Mouse (Mus musculus): ENCODE results near the gene Gpr156. TPM values are rescaled to one million over a fixed set of nuclear protein-coding genes. Genes with fewer than 3 reads are reported as not detected.
A peak's percentile ranks its signal among the peaks of the same experiment; 100 is the strongest.

Gpr156 gene
- polyA plus RNA-seq, 1 experiment from 2014 or later: 5.4 TPM

GRCm38 (mm10) chr16:37999762-38000161, 83.5 kb downstream of the Gpr156 start:
- Histone ChIP-seq H3K27ac (peak overlapping the region; percentile 87), H3K4me1 (peaks cover 30% of the 10 kb centered on the region), H3K4me3 (replicated peaks) (no peak overlapping the region), H3K36me3 (replicated peaks) (no peaks in the 10 kb centered on the region; the same call in 1 of the 2 replicates), H3K9me3 (no peaks in the 10 kb centered on the region), H3K9ac (no peak overlapping the region), H3K4me2 (no peak overlapping the region), H3K27me3 (no peaks in the 10 kb centered on the region)
- WGBS: 67% methylated on average over 1 of the region's 1 CpGs
- ATAC-seq (ENCODE audit: low FRiP score): 0 out of 2 replicates have a peak, but pooled peaks have one; percentile 5

GRCm38 (mm10) chr16:38000178-38000577, 83.9 kb downstream of the Gpr156 start:
- Histone ChIP-seq H3K9ac (0 out of 2 replicates have a peak overlapping the region, but pooled peaks have one; percentile 13), H3K27ac (peak overlapping the region; percentile 87), H3K4me3 (replicated peaks) (no peak overlapping the region), H3K36me3 (replicated peaks) (no peaks in the 10 kb centered on the region; the same call in 1 of the 2 replicates), H3K4me2 (no peak overlapping the region), H3K27me3 (no peaks in the 10 kb centered on the region), H3K9me3 (no peaks in the 10 kb centered on the region), H3K4me1 (peaks cover 26% of the 10 kb centered on the region)
- WGBS: 4% methylated on average over 7 of the region's 7 CpGs
- ATAC-seq (ENCODE audit: low FRiP score): peak; percentile 85

- Histone ChIP-seq H3K9me3 (no peaks in the 10 kb centered on the region), H3K4me1 (peaks cover 26% of the 10 kb centered on the region), H3K36me3 (replicated peaks) (no peaks in the 10 kb centered on the region; the same call in 1 of the 2 replicates), H3K27me3 (no peaks in the 10 kb centered on the region), H3K4me3 (replicated peaks) (no peak overlapping the region), H3K4me2 (no peak overlapping the region), H3K27ac (no peak overlapping the region), H3K9ac (no peak overlapping the region)
- no peak for ATAC-seq (ENCODE audit: low FRiP score)
- WGBS: 45% methylated on average over 2 of the region's 2 CpGs
Measured at GRCm38 (mm10) chr16:38001766-38002165, 85.5 kb downstream of the Gpr156 start.

DNA sequence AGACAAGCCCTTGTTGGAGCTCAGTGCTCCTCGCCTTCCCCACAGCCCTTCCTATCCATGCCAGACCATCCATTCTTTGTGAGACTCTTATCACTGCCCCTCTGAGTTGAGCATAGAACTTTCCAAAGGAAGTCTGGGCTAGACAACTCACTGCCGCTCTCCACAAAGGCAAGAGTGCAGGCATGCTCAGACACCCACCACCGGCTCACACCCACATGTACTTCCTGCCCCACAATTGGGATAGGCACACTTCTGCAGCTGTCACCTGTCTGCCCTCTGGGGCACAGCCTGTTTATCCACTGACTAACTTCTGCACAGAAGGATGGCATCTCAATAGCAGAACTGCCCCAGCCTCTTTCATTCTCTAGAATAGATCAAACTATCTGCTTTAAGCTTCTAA, 86.2 kb downstream of the Gpr156 start:
- H3K4me3 ChIP-seq (replicated peaks): no peak overlapping the region
- no peak overlapping the region for H3K4me2 ChIP-seq
- H3K27ac ChIP-seq: no peak overlapping the region
- no peaks in the 10 kb centered on the region for H3K9me3 ChIP-seq
- H3K36me3 ChIP-seq (replicated peaks): no peaks in the 10 kb centered on the region; the same call in 1 of the 2 replicates
- ATAC-seq (ENCODE audit: low FRiP score): no peak
- H3K27me3 ChIP-seq: no peaks in the 10 kb centered on the region
- H3K4me1 ChIP-seq: peaks cover 26% of the 10 kb centered on the region
- 87% methylated on average over 3 of the region's 3 CpGs for WGBS
- H3K9ac ChIP-seq: no peak overlapping the region

DNA sequence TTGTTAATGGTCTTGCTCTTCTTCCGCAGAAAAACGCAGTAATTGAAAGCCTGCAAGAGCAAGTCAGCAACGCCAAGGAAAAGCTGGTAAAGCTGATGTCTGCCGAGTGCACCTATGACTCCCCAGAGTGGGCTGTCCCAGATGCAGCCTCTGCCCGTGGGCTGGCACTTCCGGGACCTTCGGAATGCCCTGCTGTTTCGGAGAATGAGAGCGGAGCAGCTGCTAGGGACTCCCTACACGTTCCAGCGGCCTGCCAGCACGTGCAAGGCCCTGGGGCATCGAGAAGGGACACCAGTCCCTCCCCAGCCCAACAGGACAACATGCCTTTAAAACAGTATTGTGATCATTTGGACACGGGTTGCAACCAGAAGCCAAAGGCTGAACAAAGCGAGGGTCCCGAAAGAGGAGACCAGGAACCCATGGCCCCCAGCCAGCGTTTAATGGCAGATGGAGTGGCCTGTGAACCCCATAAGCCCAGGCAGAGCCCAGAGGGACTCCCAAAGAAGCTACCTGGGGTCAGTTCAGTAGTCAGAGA, 88.3 kb downstream of the Gpr156 start:
- H3K4me1 ChIP-seq: peaks cover 23% of the 10 kb centered on the region
- no peaks in the 10 kb centered on the region; the same call in 1 of the 2 replicates for H3K36me3 ChIP-seq (replicated peaks)
- ATAC-seq (ENCODE audit: low FRiP score): no peak
- no peak overlapping the region for H3K27ac ChIP-seq
- no peak overlapping the region for H3K9ac ChIP-seq
- H3K9me3 ChIP-seq: no peaks in the 10 kb centered on the region
- WGBS: 88% methylated on average over 17 of the region's 17 CpGs
- no peak overlapping the region for H3K4me3 ChIP-seq (replicated peaks)
- H3K4me2 ChIP-seq: no peak overlapping the region
- no peaks in the 10 kb centered on the region for H3K27me3 ChIP-seq

DNA sequence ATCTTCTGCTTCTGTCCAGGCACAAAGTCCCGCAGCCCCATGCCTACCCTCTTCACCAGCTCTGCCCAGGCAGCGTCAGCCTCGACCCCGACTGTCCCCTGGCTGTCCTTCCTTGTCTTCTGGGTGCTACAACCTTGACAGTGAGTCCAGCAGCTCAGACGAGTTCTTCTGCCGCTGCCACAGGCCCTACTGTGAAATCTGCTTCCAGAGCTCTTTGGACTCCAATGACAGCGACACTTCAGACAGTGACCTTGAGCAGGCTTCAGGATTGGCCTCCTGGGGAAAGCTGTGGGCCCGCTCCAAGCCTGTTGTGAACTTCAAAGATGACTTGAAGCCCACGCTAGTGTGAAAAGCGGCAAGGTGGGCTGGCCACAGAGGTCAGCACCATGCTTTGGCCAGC, 89.2 kb downstream of the Gpr156 start:
- H3K4me2 ChIP-seq: no peak overlapping the region
- no peak for ATAC-seq (ENCODE audit: low FRiP score)
- H3K9ac ChIP-seq: no peak overlapping the region
- no peaks in the 10 kb centered on the region for H3K9me3 ChIP-seq
- H3K36me3 ChIP-seq (replicated peaks): no peaks in the 10 kb centered on the region; the same call in 1 of the 2 replicates
- WGBS: 92% methylated on average over 10 of the region's 10 CpGs
- H3K27ac ChIP-seq: no peak overlapping the region
- no peak overlapping the region for H3K4me3 ChIP-seq (replicated peaks)
- H3K4me1 ChIP-seq: peaks cover 15% of the 10 kb centered on the region
- no peaks in the 10 kb centered on the region for H3K27me3 ChIP-seq

DNA sequence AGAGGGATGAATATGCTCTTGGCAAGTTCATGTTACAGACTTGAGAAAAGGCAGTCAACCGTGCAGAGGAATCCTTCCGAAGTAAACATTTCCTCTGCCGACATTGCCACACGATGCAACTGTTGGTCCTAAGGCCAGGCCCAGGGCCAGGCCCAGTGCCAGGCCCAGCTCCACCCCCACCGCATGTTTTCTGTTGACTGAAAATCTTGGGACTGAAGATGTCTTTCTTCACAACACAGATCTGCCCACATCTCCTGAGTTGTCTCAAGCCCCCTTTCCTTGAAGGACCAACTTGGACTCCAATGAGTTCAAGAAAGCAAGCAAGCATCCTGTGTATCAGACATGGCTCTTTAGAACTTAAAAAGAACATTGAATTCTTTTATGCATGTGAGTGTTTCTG, 92.1 kb downstream of the Gpr156 start:
- WGBS: 93% methylated on average over 5 of the region's 5 CpGs
- ATAC-seq (ENCODE audit: low FRiP score): no peak
- no peak overlapping the region for H3K9ac ChIP-seq

GRCm38 (mm10) chr16:38009041-38009825, 92.9 kb downstream of the Gpr156 start:
- Histone ChIP-seq H3K4me3 (replicated peaks) (no peak overlapping the region), H3K4me1 (no peaks in the 10 kb centered on the region), H3K9me3 (no peaks in the 10 kb centered on the region), H3K36me3 (replicated peaks) (no peaks in the 10 kb centered on the region; the same call in 1 of the 2 replicates), H3K27me3 (no peaks in the 10 kb centered on the region), H3K9ac (no peak overlapping the region), H3K27ac (no peak overlapping the region), H3K4me2 (no peak overlapping the region)
- ATAC-seq (ENCODE audit: low FRiP score): no peak
- 92% methylated on average over 14 of the region's 14 CpGs for WGBS

More for the DNA sequence above, 92.1 kb downstream of the Gpr156 start:
- Histone ChIP-seq H3K4me3 (replicated peaks) (no peak overlapping the region), H3K27ac (no peak overlapping the region), H3K36me3 (replicated peaks) (no peaks in the 10 kb centered on the region; the same call in 1 of the 2 replicates), H3K4me1 (no peaks in the 10 kb centered on the region), H3K4me2 (no peak overlapping the region), H3K9me3 (no peaks in the 10 kb centered on the region), H3K27me3 (no peaks in the 10 kb centered on the region)

DNA sequence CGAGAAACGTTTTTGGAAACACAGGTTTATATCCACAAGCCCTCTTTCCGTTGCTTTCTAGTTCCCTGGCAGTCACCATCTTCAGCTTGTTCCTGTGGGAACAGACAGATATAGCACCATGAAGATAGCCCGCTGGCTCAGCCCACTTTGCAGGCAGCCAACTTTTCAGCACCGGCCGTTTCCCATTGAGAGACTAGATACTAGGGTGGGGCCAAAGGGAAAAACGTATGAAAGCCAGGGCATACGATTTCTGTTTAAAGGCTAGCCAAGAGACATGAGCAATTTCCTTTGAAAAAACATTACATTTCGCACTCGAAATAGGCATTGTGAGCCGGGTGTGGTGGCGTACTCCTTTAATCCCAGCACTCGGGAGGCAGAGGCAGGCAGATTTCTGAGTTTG, 95.2 kb downstream of the Gpr156 start:
- 93% methylated on average over 13 of the region's 13 CpGs for WGBS
- Histone ChIP-seq H3K27ac (no peak overlapping the region), H3K4me1 (no peaks in the 10 kb centered on the region), H3K4me2 (no peak overlapping the region), H3K9me3 (no peaks in the 10 kb centered on the region), H3K9ac (no peak overlapping the region), H3K36me3 (replicated peaks) (no peaks in the 10 kb centered on the region), H3K27me3 (no peaks in the 10 kb centered on the region), H3K4me3 (replicated peaks) (no peak overlapping the region)
- no peak for ATAC-seq (ENCODE audit: low FRiP score)

GRCm38 (mm10) chr16:38012382-38012781, 96.1 kb downstream of the Gpr156 start:
- 71% methylated on average over 5 of the region's 5 CpGs for WGBS
- no peaks in the 10 kb centered on the region for H3K4me1 ChIP-seq
- no peaks in the 10 kb centered on the region for H3K36me3 ChIP-seq (replicated peaks)
- H3K4me3 ChIP-seq (replicated peaks): no peak overlapping the region
- H3K27ac ChIP-seq: no peak overlapping the region
- no peak overlapping the region for H3K4me2 ChIP-seq
- ATAC-seq (ENCODE audit: low FRiP score): no peak
- H3K27me3 ChIP-seq: no peaks in the 10 kb centered on the region
- no peak overlapping the region for H3K9ac ChIP-seq
- no peaks in the 10 kb centered on the region for H3K9me3 ChIP-seq

DNA sequence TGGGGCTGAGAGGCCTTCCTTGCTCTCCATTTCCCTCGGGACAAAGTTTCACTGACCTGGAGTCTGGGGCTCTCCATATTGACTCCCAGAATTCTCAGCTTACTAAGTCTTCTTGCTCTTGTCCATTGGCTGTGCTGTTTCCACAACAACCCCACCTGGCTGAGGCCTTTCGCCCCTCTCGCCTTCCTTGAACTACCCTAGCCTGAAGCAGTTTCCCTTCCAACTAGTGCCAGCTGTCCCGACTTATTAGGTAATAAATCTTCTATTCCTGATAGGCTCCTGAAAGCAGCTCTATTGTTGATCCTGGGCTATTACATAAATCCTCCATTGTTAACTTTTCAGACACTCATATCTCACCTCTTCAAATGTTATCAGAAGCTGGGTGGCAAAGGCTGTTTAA, 96.6 kb downstream of the Gpr156 start:
- H3K9ac ChIP-seq: no peak overlapping the region
- 67% methylated on average over 4 of the region's 4 CpGs for WGBS
- H3K4me3 ChIP-seq (replicated peaks): no peak overlapping the region
- H3K27me3 ChIP-seq: no peaks in the 10 kb centered on the region
- H3K9me3 ChIP-seq: no peaks in the 10 kb centered on the region
- H3K36me3 ChIP-seq (replicated peaks): no peaks in the 10 kb centered on the region
- no peak overlapping the region for H3K27ac ChIP-seq
- ATAC-seq (ENCODE audit: low FRiP score): no peak
- H3K4me2 ChIP-seq: no peak overlapping the region
- peaks cover under 1% of the 10 kb centered on the region for H3K4me1 ChIP-seq

DNA sequence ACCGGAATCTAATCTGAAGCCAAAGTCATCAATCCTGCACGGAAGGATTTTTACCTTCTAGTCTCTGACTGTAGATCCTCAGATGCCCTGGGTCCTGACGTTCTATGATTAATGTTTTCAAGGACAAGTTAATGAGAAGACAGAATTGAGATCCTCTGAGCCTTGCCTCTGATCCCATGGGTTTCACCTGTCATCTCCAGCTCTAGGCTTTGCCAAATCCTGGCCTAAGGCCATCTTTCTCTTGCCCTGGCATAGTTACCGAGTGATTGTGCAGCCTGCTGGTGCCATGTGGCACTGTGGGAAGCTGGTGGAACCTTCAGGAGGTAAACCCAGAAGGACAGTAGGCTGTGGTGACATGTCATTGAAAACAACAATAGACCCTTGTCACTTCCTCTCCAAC, 98.7 kb downstream of the Gpr156 start:
- H3K4me3 ChIP-seq (replicated peaks): no peak overlapping the region
- H3K9ac ChIP-seq: no peak overlapping the region
- H3K27ac ChIP-seq: no peak overlapping the region
- H3K4me2 ChIP-seq: no peak overlapping the region
- peaks cover 3% of the 10 kb centered on the region for H3K4me1 ChIP-seq
- 95% methylated on average over 4 of the region's 4 CpGs for WGBS
- H3K36me3 ChIP-seq (replicated peaks): no peaks in the 10 kb centered on the region
- ATAC-seq (ENCODE audit: low FRiP score): no peak
- no peaks in the 10 kb centered on the region for H3K27me3 ChIP-seq
- H3K9me3 ChIP-seq: no peaks in the 10 kb centered on the region

All from forebrain, embryonic 12.5 days (tissue).